Mouse (Mus musculus): ENCODE results near the gene Cep83. TPM values are rescaled to one million over a fixed set of nuclear protein-coding genes. Genes with fewer than 3 reads are reported as not detected.
A peak's percentile ranks its signal among the peaks of the same experiment; 100 is the strongest.

Cep83 gene
- polyA plus RNA-seq (2012; rRNA removed): 5.3 and 9.5 TPM in 2 replicates

DNA sequence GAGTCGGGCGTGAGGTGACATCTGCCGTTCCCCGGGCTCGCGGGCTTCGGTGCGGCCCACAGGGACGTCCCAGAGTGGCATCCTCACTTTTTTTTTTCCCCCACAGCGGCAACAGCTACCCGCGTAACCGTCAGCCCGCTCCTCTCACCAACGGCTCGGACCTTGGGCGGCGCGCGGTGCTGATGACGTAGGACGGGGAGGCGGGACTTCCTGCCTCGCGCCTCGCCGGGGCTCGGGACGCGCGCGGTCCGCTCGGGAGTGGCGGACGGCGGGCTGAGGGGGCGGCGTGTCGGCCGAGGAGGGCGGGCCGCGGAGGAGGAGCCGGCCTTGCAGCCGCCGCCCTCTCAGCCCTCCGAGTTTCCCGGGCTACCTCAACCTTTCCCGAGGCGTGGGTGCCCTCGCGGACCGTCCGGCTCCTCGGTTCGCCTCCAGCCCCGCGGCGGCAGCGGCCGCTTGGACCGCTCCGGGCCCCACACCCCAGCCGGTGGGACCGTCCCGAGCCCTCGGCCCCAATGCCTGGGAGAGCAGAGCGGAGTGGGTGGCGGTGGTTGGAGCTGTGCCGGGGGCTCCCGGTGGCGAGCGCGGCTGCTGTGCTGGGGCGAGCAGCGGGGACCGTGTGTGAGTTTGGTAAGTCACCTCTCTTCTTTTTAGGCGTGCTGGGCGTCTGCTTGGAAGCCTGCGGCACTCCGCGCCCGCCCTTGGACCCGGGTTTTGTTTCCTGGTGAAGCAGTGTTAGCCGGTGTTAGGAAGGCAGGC, at the start of gene Cep83:
TSS of gene Cep83 (plus strand) at position 235 of the 756 bp plus-strand sequence.
- under 1% methylated on average over 86 of the region's 86 CpGs for whole genome bisulfite sequencing
- TF ChIP-seq POLR2A (IDR thresholded peaks at IDR 0.05; ENCODE audit: borderline replicate concordance, extremely low read depth, low read depth, low read length) (peak; percentile 89), CTCF (IDR thresholded peaks at IDR 0.05; ENCODE audit: insufficient read depth, low read length) (no peak)
- H3K4me3 ChIP-seq (replicated peaks; ENCODE audit: extremely low read depth, low read depth, low read length): peak within 1 kb of the TSS; percentile 99
- peak; percentile 96 for DNase-seq
- peaks cover 5% of the 10 kb centered on the region for H3K4me1 ChIP-seq (ENCODE audit: control insufficient read depth, insufficient read depth, low read length)

DNA sequence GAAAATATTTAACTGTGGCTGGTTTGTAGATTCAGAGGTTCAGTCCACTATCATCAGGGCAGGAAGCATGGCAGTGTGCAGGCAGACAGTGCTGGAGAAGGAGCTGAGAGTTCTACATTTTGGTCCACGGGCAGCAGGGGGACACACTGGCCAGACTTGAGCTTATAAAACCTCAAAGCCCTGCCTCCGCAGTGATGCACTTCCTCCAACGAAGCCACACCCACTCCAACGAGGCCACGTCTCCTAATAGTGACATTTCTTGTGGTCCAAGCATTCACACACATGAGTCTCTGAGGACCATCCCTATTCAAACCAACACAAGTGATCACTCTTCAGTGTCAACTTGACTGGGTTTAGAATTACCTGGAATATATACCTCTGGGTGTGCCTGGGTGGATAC, 49.2 kb upstream of the Cep83 start:
- no peak overlapping the region for H3K4me3 ChIP-seq (replicated peaks; ENCODE audit: extremely low read depth, low read depth, low read length)
- WGBS: 57% methylated on average over 5 of the region's 5 CpGs
- H3K4me1 ChIP-seq (ENCODE audit: control insufficient read depth, insufficient read depth, low read length): no peaks in the 10 kb centered on the region
- no peak for TF ChIP-seq POLR2A (IDR thresholded peaks at IDR 0.05; ENCODE audit: borderline replicate concordance, extremely low read depth, low read depth, low read length)
- no peak for TF ChIP-seq CTCF (IDR thresholded peaks at IDR 0.05; ENCODE audit: insufficient read depth, low read length)
- no peak for DNase-seq

DNA sequence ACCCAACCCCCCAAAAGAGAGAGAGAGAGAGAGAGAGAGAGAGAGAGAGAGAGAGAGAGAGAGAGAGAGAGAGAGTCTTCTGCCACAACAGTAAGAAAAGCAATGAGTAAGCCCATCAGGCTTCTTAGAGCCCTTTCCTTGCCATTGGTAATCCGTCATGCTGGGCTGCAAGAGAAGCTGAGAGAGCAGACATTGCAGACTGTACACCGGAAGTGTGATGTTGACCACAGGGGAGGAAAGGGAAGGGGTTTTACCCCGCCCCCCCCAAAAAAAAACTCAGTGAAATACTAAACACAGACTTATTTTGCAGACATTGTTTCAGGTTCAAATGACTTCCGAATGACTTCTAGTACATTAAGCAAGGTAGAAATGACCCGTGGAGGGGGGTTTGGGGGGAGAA, 48.4 kb upstream of the Cep83 start:
- WGBS: 59% methylated on average over 5 of the region's 5 CpGs
- no peak for DNase-seq
- Histone ChIP-seq H3K4me1 (ENCODE audit: control insufficient read depth, insufficient read depth, low read length) (no peaks in the 10 kb centered on the region), H3K4me3 (replicated peaks; ENCODE audit: extremely low read depth, low read depth, low read length) (no peak overlapping the region)
- TF ChIP-seq POLR2A (IDR thresholded peaks at IDR 0.05; ENCODE audit: borderline replicate concordance, extremely low read depth, low read depth, low read length) (no peak), CTCF (IDR thresholded peaks at IDR 0.05; ENCODE audit: insufficient read depth, low read length) (no peak)

DNA sequence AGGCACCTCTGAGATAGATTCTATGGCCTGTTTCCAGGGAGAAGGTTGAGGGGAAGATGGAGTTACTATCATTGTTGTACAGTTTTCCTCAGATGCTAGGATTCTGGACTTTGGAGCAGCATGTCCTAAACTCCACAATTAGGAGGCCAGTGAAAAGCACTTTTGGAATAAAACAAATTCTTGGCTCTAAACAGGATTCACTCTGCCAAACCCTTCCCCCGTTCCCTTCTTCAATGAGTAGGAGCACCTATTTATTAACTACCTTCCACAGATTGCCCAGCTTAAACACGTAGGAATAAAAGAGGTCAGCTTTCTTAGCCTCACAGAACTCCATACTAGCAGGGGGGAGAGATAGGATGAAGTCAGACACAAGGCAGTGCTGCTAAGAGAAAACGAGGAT, 24.4 kb upstream of the Cep83 start:
- TF ChIP-seq CTCF (IDR thresholded peaks at IDR 0.05; ENCODE audit: insufficient read depth, low read length) (no peak), POLR2A (IDR thresholded peaks at IDR 0.05; ENCODE audit: borderline replicate concordance, extremely low read depth, low read depth, low read length) (no peak)
- no peaks in the 10 kb centered on the region for H3K4me1 ChIP-seq (ENCODE audit: control insufficient read depth, insufficient read depth, low read length)
- DNase-seq: no peak
- H3K4me3 ChIP-seq (replicated peaks; ENCODE audit: extremely low read depth, low read depth, low read length): no peak overlapping the region
- WGBS: 68% methylated on average over 3 of the region's 3 CpGs

DNA sequence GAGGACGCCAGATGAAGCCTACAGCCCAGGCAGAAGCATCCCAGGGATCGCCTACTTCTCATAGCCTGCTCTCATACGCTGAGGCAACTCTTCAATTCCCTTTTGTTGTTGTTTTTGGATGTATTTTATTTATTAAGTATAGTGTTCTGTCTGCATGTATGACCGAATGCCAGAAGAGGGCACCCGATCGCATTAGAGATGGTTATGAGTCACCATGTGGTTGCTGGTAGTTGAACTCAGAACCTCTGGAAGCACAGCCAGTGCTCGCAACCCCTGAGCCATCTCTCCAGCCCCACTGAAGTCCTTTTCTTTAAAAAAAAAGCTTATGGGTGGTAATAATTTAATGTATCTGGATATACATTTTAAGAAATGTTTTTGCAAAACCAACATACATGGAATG, 24.0 kb upstream of the Cep83 start:
- TF ChIP-seq POLR2A (IDR thresholded peaks at IDR 0.05; ENCODE audit: borderline replicate concordance, extremely low read depth, low read depth, low read length) (no peak), CTCF (IDR thresholded peaks at IDR 0.05; ENCODE audit: insufficient read depth, low read length) (no peak)
- WGBS: 91% methylated on average over 7 of the region's 7 CpGs
- no peak for DNase-seq
- H3K4me3 ChIP-seq (replicated peaks; ENCODE audit: extremely low read depth, low read depth, low read length): no peak overlapping the region
- H3K4me1 ChIP-seq (ENCODE audit: control insufficient read depth, insufficient read depth, low read length): no peaks in the 10 kb centered on the region

DNA sequence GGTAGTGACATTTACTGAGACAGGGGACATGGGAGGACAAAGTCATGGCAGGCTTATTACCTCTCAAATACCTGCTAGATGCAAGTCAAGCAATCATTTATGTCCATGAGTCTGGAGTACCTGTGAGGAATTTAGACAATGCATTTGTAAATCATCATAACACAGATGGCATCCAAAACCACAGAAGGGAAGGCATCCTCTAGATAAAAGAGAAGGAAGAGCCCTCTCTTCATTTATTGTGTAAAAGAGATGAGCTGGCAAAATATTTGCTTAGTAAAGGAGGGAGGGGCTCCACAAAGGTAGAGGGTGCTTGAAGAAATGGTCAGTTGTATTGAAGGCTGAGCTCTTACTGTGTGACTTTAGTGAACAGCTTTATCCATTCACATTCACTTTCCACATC, 20.3 kb upstream of the Cep83 start:
- DNase-seq: no peak
- TF ChIP-seq CTCF (IDR thresholded peaks at IDR 0.05; ENCODE audit: insufficient read depth, low read length): no peak
- TF ChIP-seq POLR2A (IDR thresholded peaks at IDR 0.05; ENCODE audit: borderline replicate concordance, extremely low read depth, low read depth, low read length): no peak
- no peaks in the 10 kb centered on the region for H3K4me1 ChIP-seq (ENCODE audit: control insufficient read depth, insufficient read depth, low read length)
- no peak overlapping the region for H3K4me3 ChIP-seq (replicated peaks; ENCODE audit: extremely low read depth, low read depth, low read length)

DNA sequence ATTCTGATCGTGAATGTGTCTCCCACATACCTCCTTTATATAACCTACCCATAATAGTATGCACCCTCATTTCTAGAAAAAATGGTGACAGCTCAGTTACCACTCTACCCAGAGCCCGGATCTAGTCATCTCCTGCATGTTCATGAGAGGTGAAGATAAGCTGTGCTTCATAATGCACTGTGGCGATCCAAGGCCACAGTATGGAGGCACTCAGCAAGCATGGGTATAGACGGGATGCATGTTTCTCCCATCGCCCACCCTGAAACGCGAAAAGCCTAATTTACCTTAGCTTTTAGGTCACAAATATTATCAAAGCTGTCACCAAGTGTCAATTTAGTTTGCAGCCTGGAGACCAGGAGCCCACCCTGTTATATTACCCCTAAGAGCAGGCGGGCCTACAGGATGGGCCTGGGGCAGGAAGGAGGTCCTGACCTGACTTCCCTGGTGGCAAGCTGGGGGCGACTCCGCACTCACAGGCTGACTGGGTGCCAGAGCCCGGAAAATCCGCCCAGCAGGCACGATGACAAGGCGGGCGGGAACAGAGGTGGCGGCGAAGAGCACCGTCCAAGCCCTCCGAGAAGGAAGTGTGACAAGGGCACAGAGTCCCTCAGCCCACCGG, 544 bp upstream of the Cep83 start:
- Histone ChIP-seq H3K4me1 (ENCODE audit: control insufficient read depth, insufficient read depth, low read length) (peaks cover 5% of the 10 kb centered on the region), H3K4me3 (replicated peaks; ENCODE audit: extremely low read depth, low read depth, low read length) (peak overlapping the region; percentile 99)
- no peak for DNase-seq
- TF ChIP-seq CTCF (IDR thresholded peaks at IDR 0.05; ENCODE audit: insufficient read depth, low read length) (no peak), POLR2A (IDR thresholded peaks at IDR 0.05; ENCODE audit: borderline replicate concordance, extremely low read depth, low read depth, low read length) (no peak)
- WGBS: under 1% methylated on average over 20 of the region's 20 CpGs

DNA sequence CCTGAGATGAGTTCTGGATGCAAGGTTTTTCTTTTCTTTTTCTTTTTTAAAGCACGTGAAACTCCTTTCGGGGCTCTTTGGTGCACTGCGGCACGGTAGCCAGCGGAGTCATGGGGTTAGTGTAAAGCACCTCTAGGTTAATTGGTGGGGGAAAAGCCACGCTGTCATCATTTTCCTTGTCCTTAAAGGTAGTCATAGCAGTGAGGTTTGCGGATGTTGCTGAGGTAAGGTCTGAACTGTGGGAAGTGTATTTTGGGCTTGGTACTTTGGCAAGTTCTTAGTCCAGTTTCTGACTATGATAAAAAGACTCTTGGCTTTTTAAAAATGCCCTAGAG, 689 bp downstream of the Cep83 start:
- under 1% methylated on average over 7 of the region's 7 CpGs for WGBS

DNA sequence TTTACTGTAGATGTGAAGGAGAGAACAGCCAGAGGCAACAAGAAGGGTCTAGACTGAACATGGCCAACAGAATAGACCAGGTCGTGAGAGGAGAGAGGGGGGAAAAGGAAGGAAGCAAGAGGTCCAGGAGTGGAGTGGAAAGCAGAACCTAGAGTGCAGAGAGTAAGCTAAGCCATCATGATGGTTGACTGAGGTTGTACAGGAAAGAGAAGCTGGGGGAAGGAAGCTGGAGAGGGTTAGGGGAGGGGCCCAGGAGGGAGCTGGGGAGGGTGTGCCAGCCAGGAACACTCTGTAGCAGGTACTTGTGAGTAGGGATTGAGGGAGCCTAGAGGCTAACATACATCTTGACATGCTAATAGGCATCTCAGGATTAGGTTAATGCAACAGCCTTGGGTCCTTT, 1.9 kb downstream of the Cep83 start:
- no peak for DNase-seq
- peaks cover 5% of the 10 kb centered on the region for H3K4me1 ChIP-seq (ENCODE audit: control insufficient read depth, insufficient read depth, low read length)
- 48% methylated on average over 1 of the region's 1 CpGs for WGBS
- TF ChIP-seq CTCF (IDR thresholded peaks at IDR 0.05; ENCODE audit: insufficient read depth, low read length) (no peak), POLR2A (IDR thresholded peaks at IDR 0.05; ENCODE audit: borderline replicate concordance, extremely low read depth, low read depth, low read length) (no peak)
- no peak overlapping the region for H3K4me3 ChIP-seq (replicated peaks; ENCODE audit: extremely low read depth, low read depth, low read length)

More for the DNA sequence above, 689 bp downstream of the Cep83 start:
- peak overlapping the region; percentile 89 for H3K4me3 ChIP-seq (replicated peaks; ENCODE audit: extremely low read depth, low read depth, low read length)
- H3K4me1 ChIP-seq (ENCODE audit: control insufficient read depth, insufficient read depth, low read length): peaks cover 5% of the 10 kb centered on the region
- no peak for DNase-seq
- no peak for TF ChIP-seq POLR2A (IDR thresholded peaks at IDR 0.05; ENCODE audit: borderline replicate concordance, extremely low read depth, low read depth, low read length)
- no peak for TF ChIP-seq CTCF (IDR thresholded peaks at IDR 0.05; ENCODE audit: insufficient read depth, low read length)

DNA sequence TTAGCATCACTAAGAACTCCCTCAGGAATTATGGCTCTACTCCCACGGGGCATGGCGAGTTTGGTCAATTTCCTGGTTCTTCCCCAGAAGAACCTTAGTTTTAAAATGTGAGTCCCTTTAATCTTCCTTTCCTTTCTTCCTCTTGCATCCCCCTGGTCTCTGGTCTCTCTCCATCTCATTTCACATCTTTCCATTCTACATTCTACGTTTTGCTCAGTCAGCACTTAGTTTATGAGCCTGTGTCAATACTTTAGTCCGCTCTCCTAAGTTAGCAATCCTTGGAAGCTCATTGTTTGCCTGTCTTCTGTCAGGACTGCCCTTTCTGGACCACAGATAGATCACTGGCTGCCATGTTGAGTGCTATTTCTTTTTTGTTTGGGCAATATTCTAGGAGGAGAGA, 3.7 kb downstream of the Cep83 start:
- peaks cover 5% of the 10 kb centered on the region for H3K4me1 ChIP-seq (ENCODE audit: control insufficient read depth, insufficient read depth, low read length)
- H3K4me3 ChIP-seq (replicated peaks; ENCODE audit: extremely low read depth, low read depth, low read length): no peak overlapping the region
- TF ChIP-seq CTCF (IDR thresholded peaks at IDR 0.05; ENCODE audit: insufficient read depth, low read length): no peak
- TF ChIP-seq POLR2A (IDR thresholded peaks at IDR 0.05; ENCODE audit: borderline replicate concordance, extremely low read depth, low read depth, low read length): no peak
- DNase-seq: no peak
- WGBS: 93% methylated on average over 4 of the region's 4 CpGs

Measured in lung, adult 2 months (tissue).